Mouse (Mus musculus): ENCODE results near the gene Arntl2. TPM values are rescaled to one million over a fixed set of nuclear protein-coding genes. Genes with fewer than 3 reads are reported as not detected.

The Arntl2 gene
- polyA plus RNA-seq, 1 experiment = 1.4 TPM

- 73% methylated on average over 2 of the region's 2 CpGs for WGBS
- DNase-seq (ENCODE audit: low read depth in 1 of 2, low spot score in 2 of 2) = no peak
- no peak for TF ChIP-seq POLR2A (IDR thresholded peaks at IDR 0.05; ENCODE audit: low read depth, low read length)
- TF ChIP-seq CTCF (IDR thresholded peaks at IDR 0.05; ENCODE audit: extremely low read depth, insufficient read depth, insufficient read length, insufficient replicate concordance) = no peak
- Histone ChIP-seq H3K27me3 (ENCODE audit: control insufficient read depth, insufficient read depth, low read length) (no peaks in the 10 kb centered on the region), H3K4me1 (ENCODE audit: control insufficient read depth, insufficient read depth, insufficient read length) (no peaks in the 10 kb centered on the region), H3K36me3 (ENCODE audit: control insufficient read depth, insufficient read depth, low read length) (no peaks in the 10 kb centered on the region), H3K27ac (ENCODE audit: insufficient read depth, low read length) (no peak overlapping the region), H3K4me3 (ENCODE audit: extremely low read depth, insufficient read depth, insufficient read length) (no peak overlapping the region)
These were observed 42.2 kb upstream of the Arntl2 start for GRCm38 (mm10) chr6:146753560-146754160.

GRCm38 (mm10) chr6:146755136-146755535 is 40.7 kb upstream of the Arntl2 start:
- Histone ChIP-seq H3K27me3 (ENCODE audit: control insufficient read depth, insufficient read depth, low read length) (no peaks in the 10 kb centered on the region), H3K4me3 (ENCODE audit: extremely low read depth, insufficient read depth, insufficient read length) (no peak overlapping the region)

GRCm38 (mm10) chr6:146755679-146756078 is 40.2 kb upstream of the Arntl2 start:
- 91% methylated on average over 4 of the region's 4 CpGs for WGBS
- Histone ChIP-seq H3K36me3 (ENCODE audit: control insufficient read depth, insufficient read depth, low read length) (no peaks in the 10 kb centered on the region), H3K27ac (ENCODE audit: insufficient read depth, low read length) (no peak overlapping the region), H3K4me1 (ENCODE audit: control insufficient read depth, insufficient read depth, insufficient read length) (no peaks in the 10 kb centered on the region), H3K27me3 (ENCODE audit: control insufficient read depth, insufficient read depth, low read length) (no peaks in the 10 kb centered on the region), H3K4me3 (ENCODE audit: extremely low read depth, insufficient read depth, insufficient read length) (no peak overlapping the region)
- TF ChIP-seq CTCF (IDR thresholded peaks at IDR 0.05; ENCODE audit: extremely low read depth, insufficient read depth, insufficient read length, insufficient replicate concordance) = no peak
- TF ChIP-seq POLR2A (IDR thresholded peaks at IDR 0.05; ENCODE audit: low read depth, low read length) = no peak
- DNase-seq (ENCODE audit: low read depth in 1 of 2, low spot score in 2 of 2) = no peak

More at GRCm38 (mm10) chr6:146755136-146755535, 40.7 kb upstream of the Arntl2 start:
- 78% methylated on average over 2 of the region's 2 CpGs for WGBS
- DNase-seq (ENCODE audit: low read depth in 1 of 2, low spot score in 2 of 2) = no peak
- Histone ChIP-seq H3K27ac (ENCODE audit: insufficient read depth, low read length) (no peak overlapping the region), H3K36me3 (ENCODE audit: control insufficient read depth, insufficient read depth, low read length) (no peaks in the 10 kb centered on the region), H3K4me1 (ENCODE audit: control insufficient read depth, insufficient read depth, insufficient read length) (no peaks in the 10 kb centered on the region)
- no peak for TF ChIP-seq POLR2A (IDR thresholded peaks at IDR 0.05; ENCODE audit: low read depth, low read length)
- no peak for TF ChIP-seq CTCF (IDR thresholded peaks at IDR 0.05; ENCODE audit: extremely low read depth, insufficient read depth, insufficient read length, insufficient replicate concordance)

GRCm38 (mm10) chr6:146759027-146759426 is 36.8 kb upstream of the Arntl2 start:
- H3K36me3 ChIP-seq (ENCODE audit: control insufficient read depth, insufficient read depth, low read length) = no peaks in the 10 kb centered on the region
- H3K4me1 ChIP-seq (ENCODE audit: control insufficient read depth, insufficient read depth, insufficient read length) = no peaks in the 10 kb centered on the region
- no peak overlapping the region for H3K27ac ChIP-seq (ENCODE audit: insufficient read depth, low read length)
- no peak for DNase-seq (ENCODE audit: low read depth in 1 of 2, low spot score in 2 of 2)
- TF ChIP-seq CTCF (IDR thresholded peaks at IDR 0.05; ENCODE audit: extremely low read depth, insufficient read depth, insufficient read length, insufficient replicate concordance) (no peak), POLR2A (IDR thresholded peaks at IDR 0.05; ENCODE audit: low read depth, low read length) (no peak)
- WGBS = 58% methylated on average over 2 of the region's 2 CpGs
- no peaks in the 10 kb centered on the region for H3K27me3 ChIP-seq (ENCODE audit: control insufficient read depth, insufficient read depth, low read length)
- H3K4me3 ChIP-seq (ENCODE audit: extremely low read depth, insufficient read depth, insufficient read length) = no peak overlapping the region

GRCm38 (mm10) chr6:146760022-146760421 is 35.8 kb upstream of the Arntl2 start:
- Histone ChIP-seq H3K4me3 (ENCODE audit: extremely low read depth, insufficient read depth, insufficient read length) (no peak overlapping the region), H3K4me1 (ENCODE audit: control insufficient read depth, insufficient read depth, insufficient read length) (no peaks in the 10 kb centered on the region), H3K27ac (ENCODE audit: insufficient read depth, low read length) (no peak overlapping the region), H3K36me3 (ENCODE audit: control insufficient read depth, insufficient read depth, low read length) (no peaks in the 10 kb centered on the region), H3K27me3 (ENCODE audit: control insufficient read depth, insufficient read depth, low read length) (no peaks in the 10 kb centered on the region)
- 87% methylated on average over 2 of the region's 2 CpGs for WGBS
- TF ChIP-seq POLR2A (IDR thresholded peaks at IDR 0.05; ENCODE audit: low read depth, low read length) (no peak), CTCF (IDR thresholded peaks at IDR 0.05; ENCODE audit: extremely low read depth, insufficient read depth, insufficient read length, insufficient replicate concordance) (no peak)
- no peak for DNase-seq (ENCODE audit: low read depth in 1 of 2, low spot score in 2 of 2)

GRCm38 (mm10) chr6:146760736-146761135 is 35.1 kb upstream of the Arntl2 start:
- Histone ChIP-seq H3K27ac (ENCODE audit: insufficient read depth, low read length) (no peak overlapping the region), H3K4me1 (ENCODE audit: control insufficient read depth, insufficient read depth, insufficient read length) (no peaks in the 10 kb centered on the region), H3K36me3 (ENCODE audit: control insufficient read depth, insufficient read depth, low read length) (no peaks in the 10 kb centered on the region), H3K4me3 (ENCODE audit: extremely low read depth, insufficient read depth, insufficient read length) (no peak overlapping the region), H3K27me3 (ENCODE audit: control insufficient read depth, insufficient read depth, low read length) (no peaks in the 10 kb centered on the region)
- 78% methylated on average over 4 of the region's 4 CpGs for WGBS
- no peak for DNase-seq (ENCODE audit: low read depth in 1 of 2, low spot score in 2 of 2)
- TF ChIP-seq POLR2A (IDR thresholded peaks at IDR 0.05; ENCODE audit: low read depth, low read length) = no peak
- TF ChIP-seq CTCF (IDR thresholded peaks at IDR 0.05; ENCODE audit: extremely low read depth, insufficient read depth, insufficient read length, insufficient replicate concordance) = no peak

GRCm38 (mm10) chr6:146762264-146762898 is 33.5 kb upstream of the Arntl2 start:
- no peak for DNase-seq (ENCODE audit: low read depth in 1 of 2, low spot score in 2 of 2)
- WGBS = 71% methylated on average over 5 of the region's 5 CpGs
- no peaks in the 10 kb centered on the region for H3K4me1 ChIP-seq (ENCODE audit: control insufficient read depth, insufficient read depth, insufficient read length)
- TF ChIP-seq POLR2A (IDR thresholded peaks at IDR 0.05; ENCODE audit: low read depth, low read length) = no peak
- peak; percentile 12; the same call in 1 of the 2 replicates for TF ChIP-seq CTCF (IDR thresholded peaks at IDR 0.05; ENCODE audit: extremely low read depth, insufficient read depth, insufficient read length, insufficient replicate concordance)
- H3K27ac ChIP-seq (ENCODE audit: insufficient read depth, low read length) = no peak overlapping the region
- H3K36me3 ChIP-seq (ENCODE audit: control insufficient read depth, insufficient read depth, low read length) = peaks cover 3% of the 10 kb centered on the region; the same call in 1 of the 2 replicates
- H3K4me3 ChIP-seq (ENCODE audit: extremely low read depth, insufficient read depth, insufficient read length) = no peak overlapping the region
- no peaks in the 10 kb centered on the region for H3K27me3 ChIP-seq (ENCODE audit: control insufficient read depth, insufficient read depth, low read length)
